Mouse (Mus musculus) forebrain, embryonic 13.5 days (tissue): ENCODE results near the gene Gm20738. TPM values are rescaled to one million over a fixed set of nuclear protein-coding genes. Genes with fewer than 3 reads are reported as not detected.
"Not testable (repeated sequence)": the region's sequence is repeated elsewhere in the genome, so short reads cannot be mapped to it uniquely, and the experiment has no call there.

Experiments
- ATAC-seq: fragments of 200-750 bp; cut with Nextera tagmentation; 2 replicates; pipeline ENCODE4 v1.8.0; 2017
- H3K27ac ChIP-seq: fragments of 300-500 bp; sonication (generic); 2 replicates; pipeline ENCODE4 v1.5.1; 2015; ENCODE audit warnings: inconsistent platforms, mild to moderate bottlenecking, moderate library complexity
- H3K27me3 ChIP-seq: fragments of 300-500 bp; sonication (generic); 2 replicates; pipeline ENCODE4 v1.6.1; 2015; ENCODE audit warnings: mild to moderate bottlenecking, inconsistent platforms
- H3K36me3 ChIP-seq: fragments of 300-500 bp; sonication (generic); 2 replicates; pipeline ENCODE4 v1.6.1; 2015; ENCODE audit warnings: mild to moderate bottlenecking, inconsistent platforms; ENCODE audit not compliant: poor library complexity, severe bottlenecking
- H3K4me1 ChIP-seq: fragments of 300-500 bp; sonication (generic); 2 replicates; pipeline ENCODE4 v1.6.1; 2015; ENCODE audit warnings: inconsistent platforms
- H3K4me2 ChIP-seq: fragments of 300-500 bp; sonication (generic); 2 replicates; pipeline ENCODE4 v1.6.1; 2015; ENCODE audit warnings: inconsistent platforms, mild to moderate bottlenecking, moderate library complexity
- H3K4me3 ChIP-seq: fragments of 300-500 bp; sonication (generic); 2 replicates; pipeline ENCODE4 v1.5.1; 2015; ENCODE audit warnings: mild to moderate bottlenecking, inconsistent platforms
- H3K9ac ChIP-seq: fragments of 300-500 bp; sonication (generic); 2 replicates; pipeline ENCODE4 v1.6.1; 2015; ENCODE audit warnings: mild to moderate bottlenecking, inconsistent platforms
- H3K9me3 ChIP-seq: fragments of 300-500 bp; sonication (generic); replicated peaks from 2 replicates; pipeline ENCODE4 v1.6.1; 2016; ENCODE audit warnings: inconsistent platforms
- WGBS: fragments of 180-500 bp; shearing (Covaris S2); methylation state at CpG from one replicate; pipeline ENCODE4 v1.1.7; 2015; 5-methylcytosine and 5-hydroxymethylcytosine counted together
- polyA plus RNA-seq: library from polyadenylated mRNA; unstranded; fragments of >200 nt; fragmentation: Nextera tagmentation; extraction: Ambion mirVana; gene quantifications from 2 replicates; pipeline ENCODE4 v1.2.1, GENCODE M21; 2015

Gene Gm20738
- not detected in 2 replicates for polyA plus RNA-seq

GRCm38 (mm10) chrY:37957511-37957910, at the start of gene Gm20738:
Gene Gm20738, plus strand, starts transcription at chrY:37957811.
- not testable (repeated sequence) for H3K9me3 ChIP-seq, ATAC-seq, H3K9ac ChIP-seq, H3K4me2 ChIP-seq, H3K27me3 ChIP-seq, H3K36me3 ChIP-seq, H3K27ac ChIP-seq, H3K4me3 ChIP-seq, H3K4me1 ChIP-seq
- 79% methylated on average over 2 of the region's 4 CpGs for WGBS
